Mouse (Mus musculus): ENCODE measurements at regions not wholly inside any gene's neighbourhood (a gene's known extent, or its start where the extent isn't known, plus 50 kb on each side); places are given as distances from the start of the nearest gene placed in this dataset.

DNA sequence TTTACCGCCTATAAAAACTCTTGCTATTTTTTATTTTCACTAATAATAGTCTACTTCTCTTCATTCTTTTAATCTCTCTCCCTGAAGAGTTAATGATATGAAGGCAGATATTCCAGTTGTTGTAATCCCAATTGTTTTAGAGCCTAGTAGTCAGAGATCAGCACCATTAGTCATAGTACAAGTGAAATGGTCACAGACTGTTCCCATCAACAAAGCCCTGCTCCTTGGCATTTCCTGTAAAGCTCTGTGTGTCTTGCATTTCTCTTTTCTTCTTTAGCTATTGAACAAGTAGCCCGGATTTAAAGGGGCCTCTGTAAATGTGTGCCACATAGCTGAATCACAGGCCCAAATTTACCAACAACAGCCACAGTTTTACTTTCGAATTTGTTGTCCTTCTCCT, 234.0 kb upstream of the Hand2 start:
- TF ChIP-seq CTCF (IDR thresholded peaks at IDR 0.05; ENCODE audit: control insufficient read depth, insufficient read depth, insufficient replicate concordance, low read depth, low read length) (no peak), POLR2A (IDR thresholded peaks at IDR 0.05; ENCODE audit: control insufficient read depth, low read depth, low read length) (no peak)
